Mouse (Mus musculus) v-Abl transformed pro-B cells (cell line): ENCODE measurements around the gene Asnsd1.
"Not testable (repeated sequence)": the region's sequence is repeated elsewhere in the genome, so short reads cannot be mapped to it uniquely, and the experiment has no call there.

Source experiments
- in situ Hi-C, 2 experiments: fragments of 400-800 bp; cut with MboI; formaldehyde crosslinking; loops; one replicate each; pipeline ENCODE4 v1.15.1; 2025; ENCODE audit not compliant: unreplicated experiment in 2 of 2

Asnsd1 gene

GRCm38 (mm10) chr1:53352327-53353261 is at the start of gene Asnsd1, which contains the start of the genes Asdurf and Gm28551:
Gene Asnsd1 (minus strand): TSS chr1:53352752.
Gene Asdurf (minus strand): TSS chr1:53352619.
Gene Gm28551 (minus strand): TSS chr1:53352667.
- in situ Hi-C loops, result loop anchor here (5.0 to 25.0 kb wide), 6 partner anchors 35 to 708 kb away; partner anchors contain the start of gene Dnah7a (in 1 of the 2)

- in situ Hi-C loops, result not testable (repeated sequence)
Measured at GRCm38 (mm10) chr1:53393936-53394760, 41.6 kb upstream of the Asnsd1 start.

- in situ Hi-C loops, result no loop called here
Measured at GRCm38 (mm10) chr1:53388762-53389161, 36.2 kb upstream of the Asnsd1 start.

- in situ Hi-C loops, result no loop called here
Measured at GRCm38 (mm10) chr1:53384085-53384688, 31.6 kb upstream of the Asnsd1 start.

GRCm38 (mm10) chr1:53377731-53378130 is 25.2 kb upstream of the Asnsd1 start:
- in situ Hi-C loops, result no loop called here

- in situ Hi-C loops, result not testable (repeated sequence)
Measured at GRCm38 (mm10) chr1:53375965-53376364, 23.4 kb upstream of the Asnsd1 start.

GRCm38 (mm10) chr1:53358988-53359387 is 6.4 kb upstream of the Asnsd1 start:
- in situ Hi-C loops, result loop anchor here (10.0 to 25.0 kb wide), 3 partner anchors 346 to 714 kb away; partner anchors contain the start of gene Dnah7a (in 1 of the 2)

- in situ Hi-C loops, result no loop called here
Measured at GRCm38 (mm10) chr1:53341071-53341470, 11.5 kb downstream of the Asnsd1 start.

- in situ Hi-C loops, result not testable (repeated sequence)
Measured at GRCm38 (mm10) chr1:53337403-53337802, 15.1 kb downstream of the Asnsd1 start.

- in situ Hi-C loops, result no loop called here
Measured at GRCm38 (mm10) chr1:53335465-53335864, 17.1 kb downstream of the Asnsd1 start.

GRCm38 (mm10) chr1:53333527-53333926 is 19.0 kb downstream of the Asnsd1 start:
- in situ Hi-C loops, result not testable (repeated sequence)

- in situ Hi-C loops, result no loop called here
Measured at GRCm38 (mm10) chr1:53324827-53325494, 27.6 kb downstream of the Asnsd1 start.

- in situ Hi-C loops, result no loop called here
Measured at GRCm38 (mm10) chr1:53324277-53324676, 28.3 kb downstream of the Asnsd1 start.

GRCm38 (mm10) chr1:53323254-53323653 is 29.3 kb downstream of the Asnsd1 start:
- in situ Hi-C loops, result no loop called here

GRCm38 (mm10) chr1:53321662-53322344 is 30.7 kb downstream of the Asnsd1 start:
- in situ Hi-C loops, result no loop called here

- in situ Hi-C loops, result no loop called here
Measured at GRCm38 (mm10) chr1:53312989-53313967, 39.3 kb downstream of the Asnsd1 start, which contains the start of gene Osgepl1. Gene Osgepl1 (plus strand): TSS chr1:53313624.

- in situ Hi-C loops, result no loop called here
Measured at GRCm38 (mm10) chr1:53300506-53300905, 52.0 kb downstream of the Asnsd1 start.
